Mouse (Mus musculus) thymus, postnatal 10 days (tissue): ENCODE results near the gene Slc41a3.

Experiments
- DNase-seq, 2 experiments: peaks; one replicate each; pipeline ENCODE4 v3.0.0; 2021; ENCODE audit warnings: low spot score in 2 of 2

Slc41a3 gene

GRCm38 (mm10) chr6:90680401-90680800, 75.9 kb downstream of the Slc41a3 start:
- DNase-seq: no peak

- no peak for DNase-seq
These were observed 79.5 kb downstream of the Slc41a3 start for GRCm38 (mm10) chr6:90683831-90684532.

- no peak for DNase-seq
These were observed 82.3 kb downstream of the Slc41a3 start for GRCm38 (mm10) chr6:90686812-90687211.

- DNase-seq: no peak
These were observed 83.5 kb downstream of the Slc41a3 start for GRCm38 (mm10) chr6:90688003-90688402.

- no peak for DNase-seq
These were observed 84.2 kb downstream of the Slc41a3 start for GRCm38 (mm10) chr6:90688742-90689141.

GRCm38 (mm10) chr6:90689500-90689899, 85.0 kb downstream of the Slc41a3 start:
- no peak for DNase-seq

GRCm38 (mm10) chr6:90691935-90692334, 87.4 kb downstream of the Slc41a3 start:
- DNase-seq: no peak

- no peak for DNase-seq
These were observed 87.9 kb downstream of the Slc41a3 start for GRCm38 (mm10) chr6:90692404-90692803.

GRCm38 (mm10) chr6:90695754-90696153, 91.2 kb downstream of the Slc41a3 start:
- DNase-seq: no peak
